Mouse (Mus musculus) neural tube, embryonic 10.5 days (tissue): ENCODE data around the gene C1ql4.
"Not testable (repeated sequence)": the region's sequence is repeated elsewhere in the genome, so short reads cannot be mapped to it uniquely, and the experiment has no call there.

ENCODE experiments used
- DNase-seq: peaks from one replicate; pipeline ENCODE4 v3.0.0-alpha.2; 2017; ENCODE audit warnings: low spot score; ENCODE audit errors: extremely low spot score

Gene C1ql4

DNA sequence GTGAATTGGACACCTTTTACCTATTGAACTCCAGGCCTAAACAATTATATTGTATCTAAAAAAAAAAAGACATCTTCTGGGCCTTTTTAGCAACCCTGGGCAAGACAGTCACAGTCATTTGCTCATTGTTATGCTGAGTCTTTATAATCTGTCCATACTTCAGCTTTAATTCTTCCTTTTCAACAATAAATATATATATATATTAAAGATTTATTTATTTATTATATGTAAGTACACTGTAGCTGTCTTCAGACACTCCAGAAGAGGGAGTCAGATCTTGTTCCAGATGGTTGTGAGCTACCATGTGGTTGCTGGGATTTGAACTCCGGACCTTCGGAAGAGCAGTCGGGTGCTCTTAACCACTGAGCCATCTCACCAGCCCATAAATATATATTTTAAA is 11.6 kb downstream of the C1ql4 start:
- DNase-seq: not testable (repeated sequence)

DNA sequence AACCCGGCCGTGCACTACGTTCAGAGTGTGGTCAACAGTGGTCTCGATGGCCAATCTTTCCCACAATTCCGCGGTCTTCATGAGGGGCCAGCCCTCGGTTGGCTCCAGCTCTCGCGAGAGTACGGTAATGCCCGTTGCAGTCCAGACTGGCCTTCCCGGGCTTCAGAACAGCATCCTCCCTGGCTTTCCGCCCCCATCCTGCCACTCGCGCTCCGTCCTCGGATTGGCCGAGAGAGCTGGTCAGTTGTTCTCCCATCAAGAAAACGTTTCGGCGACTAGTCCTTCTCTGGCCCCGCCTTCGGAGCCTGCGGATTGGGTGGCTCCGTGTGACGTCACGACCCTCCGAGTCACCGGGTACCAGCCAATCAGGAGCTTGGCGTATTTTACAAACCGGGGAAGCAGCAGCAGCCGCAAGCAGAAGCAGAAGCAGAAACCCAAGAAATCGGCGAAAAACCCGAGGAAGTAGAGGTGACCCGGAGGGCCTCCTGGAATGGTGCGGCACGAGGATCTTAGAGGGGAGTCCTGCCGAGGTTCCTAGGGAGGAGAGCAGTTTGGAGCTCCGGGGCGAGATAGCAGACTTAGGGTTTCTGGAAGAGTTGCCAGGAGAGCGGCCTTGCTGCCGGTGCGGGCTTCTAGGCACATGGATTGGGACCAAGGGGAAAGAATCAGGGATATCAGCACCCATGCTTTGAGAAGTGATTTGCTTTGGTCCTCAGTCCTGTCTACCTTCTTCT is 12.8 kb downstream of the C1ql4 start:
- DNase-seq: peak; percentile 97

DNA sequence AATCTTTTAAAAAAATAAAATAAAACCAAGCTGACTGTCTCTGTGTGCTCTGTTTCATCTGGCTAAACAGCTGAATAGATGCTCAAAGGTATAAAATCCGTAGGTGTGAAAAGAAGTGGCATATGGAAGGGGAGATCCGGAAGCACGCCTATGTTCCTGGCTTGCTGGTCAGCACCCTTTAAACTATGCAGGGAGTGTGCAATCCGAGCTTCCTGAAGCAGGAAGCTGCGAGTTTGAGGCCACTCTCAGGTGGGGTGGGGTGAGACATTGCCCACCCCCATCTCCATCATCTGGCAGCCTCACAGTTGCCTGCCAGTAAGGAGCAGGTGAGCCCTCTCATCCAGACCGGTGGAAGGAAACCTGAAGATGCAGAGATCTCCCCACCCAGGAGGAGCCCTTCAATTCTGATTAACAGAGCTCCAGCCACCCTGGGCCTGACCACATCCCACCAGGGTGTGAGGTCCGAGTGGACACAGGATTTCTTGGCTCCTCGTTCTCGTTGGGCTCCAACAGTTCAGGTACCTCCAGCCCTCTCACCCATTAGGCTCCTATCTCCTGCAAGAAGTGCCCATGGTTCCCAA is 13.5 kb downstream of the C1ql4 start, which contains the start of gene Troap:
Gene Troap (plus strand): TSS at position 557 of the 581 bp plus-strand sequence.
- no peak for DNase-seq

DNA sequence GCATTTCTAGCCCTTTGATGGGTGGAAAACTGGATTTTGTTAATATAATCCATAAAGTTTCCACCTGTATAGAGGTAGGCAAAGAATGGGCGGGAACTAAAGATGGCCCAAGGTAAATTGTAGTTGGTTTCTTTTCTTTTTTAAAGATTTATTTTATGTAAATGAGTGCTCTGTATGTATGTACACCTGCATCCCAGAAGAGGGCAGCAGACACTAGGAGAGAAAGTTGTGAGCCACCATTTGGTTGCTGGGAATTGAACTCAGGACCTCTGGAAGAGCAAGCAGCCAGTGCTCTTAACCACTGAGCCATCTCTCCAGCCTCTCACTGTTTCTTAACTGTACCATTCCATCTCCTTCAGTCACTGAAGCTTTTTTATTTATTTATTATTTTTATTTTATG is 15.6 kb downstream of the C1ql4 start:
- DNase-seq: no peak

DNA sequence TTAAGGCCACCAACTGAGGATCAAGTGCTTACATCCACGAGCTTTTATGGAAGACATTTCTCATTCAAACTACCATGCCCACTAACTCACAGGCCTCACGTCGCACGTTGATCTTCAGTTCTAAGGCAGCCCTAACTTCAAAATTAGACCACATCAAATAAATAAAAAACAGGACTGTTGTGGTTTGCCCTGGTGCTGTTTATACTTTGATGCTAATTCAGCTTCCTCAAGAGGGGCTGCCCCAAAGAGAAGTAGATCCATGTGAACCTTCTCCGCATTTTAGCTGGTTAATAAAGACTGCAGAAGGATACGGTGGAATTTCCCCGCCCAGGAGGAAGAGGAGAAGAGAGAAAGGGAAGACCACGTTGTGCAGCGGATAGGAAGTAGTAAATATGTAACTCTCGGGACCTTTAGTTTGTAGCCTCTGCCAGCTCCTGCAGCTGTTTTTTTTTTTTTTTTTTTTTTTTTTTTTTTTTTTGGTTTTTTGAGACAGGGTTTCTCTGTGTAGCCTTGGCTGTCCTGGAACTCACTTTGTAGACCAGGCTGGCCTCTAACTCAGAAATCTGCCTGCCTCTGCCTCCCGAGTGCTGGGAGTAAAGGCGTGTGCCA is 22.0 kb downstream of the C1ql4 start:
- DNase-seq: no peak

DNA sequence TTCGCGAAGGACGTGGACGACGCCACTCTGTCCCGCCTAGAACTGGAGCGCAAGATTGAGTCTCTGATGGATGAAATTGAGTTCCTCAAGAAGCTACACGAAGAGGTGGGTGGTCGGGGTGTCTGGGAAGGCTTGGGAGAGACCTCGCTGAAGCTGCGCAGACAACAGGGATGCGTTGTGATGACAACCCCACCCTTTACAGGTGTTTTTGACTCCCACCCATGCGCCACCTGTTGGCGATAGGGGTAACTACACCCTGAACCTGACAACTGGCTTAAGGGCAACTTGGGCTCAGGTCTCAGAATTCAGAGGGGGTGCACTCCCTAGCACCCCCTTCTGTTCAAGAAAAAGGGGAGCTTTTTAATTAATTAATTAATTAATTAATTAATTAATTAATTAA is 31.3 kb downstream of the C1ql4 start:
- peak; percentile 56 for DNase-seq

DNA sequence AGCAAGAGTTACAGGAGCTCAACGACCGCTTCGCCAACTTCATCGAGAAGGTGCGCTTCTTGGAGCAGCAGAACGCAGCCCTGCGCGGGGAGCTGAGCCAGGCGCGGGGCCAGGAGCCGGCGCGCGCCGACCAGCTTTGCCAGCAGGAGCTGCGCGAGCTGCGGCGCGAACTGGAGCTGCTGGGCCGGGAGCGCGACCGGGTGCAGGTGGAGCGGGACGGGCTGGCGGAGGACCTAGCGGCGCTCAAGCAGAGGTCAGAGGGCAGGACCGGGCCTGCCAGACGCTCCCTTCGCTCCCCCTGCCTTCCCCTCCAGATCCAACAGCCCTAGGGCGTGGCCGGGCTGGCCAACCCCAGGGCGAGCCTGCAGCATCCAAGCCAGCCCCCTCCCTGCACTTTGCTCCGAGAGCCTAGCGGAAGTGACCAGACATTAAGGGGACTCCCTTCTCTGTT is 32.1 kb downstream of the C1ql4 start:
- DNase-seq: peak; percentile 71

DNA sequence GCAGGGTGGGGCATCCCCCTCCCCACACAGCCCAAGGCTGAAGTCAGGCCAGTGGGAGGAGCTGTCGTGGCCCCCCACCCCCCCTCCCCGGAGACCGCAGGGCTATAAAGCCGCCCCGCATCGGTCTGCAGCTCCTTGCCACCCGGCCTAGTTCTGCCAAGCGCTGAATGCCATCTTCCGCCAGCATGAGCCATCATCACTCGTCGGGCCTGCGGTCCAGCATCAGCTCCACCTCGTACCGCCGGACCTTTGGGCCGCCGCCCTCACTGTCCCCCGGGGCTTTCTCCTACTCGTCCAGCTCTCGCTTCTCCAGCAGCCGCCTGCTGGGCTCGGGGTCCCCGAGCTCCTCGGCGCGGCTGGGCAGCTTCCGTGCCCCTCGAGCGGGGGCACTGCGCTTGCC is 32.6 kb downstream of the C1ql4 start, which contains the start of gene Prph:
Gene Prph (plus strand): TSS at position 135 of the 400 bp plus-strand sequence.
- DNase-seq: no peak

DNA sequence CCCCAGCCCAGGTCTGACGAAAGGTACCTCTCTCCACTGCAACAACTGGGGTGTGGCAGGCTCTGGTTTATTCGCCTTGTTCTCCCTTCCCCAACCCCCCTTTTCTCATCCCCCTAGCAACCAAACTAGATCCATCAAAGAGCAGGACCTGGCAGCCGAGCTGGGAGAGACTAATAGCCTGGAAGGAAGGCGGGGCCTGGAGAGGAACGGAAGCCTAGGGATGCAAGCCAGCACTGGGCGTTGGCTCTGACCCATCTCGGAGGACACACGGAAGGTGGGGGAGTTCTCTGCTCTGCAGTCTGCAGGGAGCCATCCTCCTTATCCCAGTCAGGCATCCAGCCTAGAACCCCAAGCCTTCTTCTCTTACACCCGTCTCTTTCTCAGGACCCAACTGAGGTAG is 34.2 kb downstream of the C1ql4 start:
- DNase-seq: no peak

DNA sequence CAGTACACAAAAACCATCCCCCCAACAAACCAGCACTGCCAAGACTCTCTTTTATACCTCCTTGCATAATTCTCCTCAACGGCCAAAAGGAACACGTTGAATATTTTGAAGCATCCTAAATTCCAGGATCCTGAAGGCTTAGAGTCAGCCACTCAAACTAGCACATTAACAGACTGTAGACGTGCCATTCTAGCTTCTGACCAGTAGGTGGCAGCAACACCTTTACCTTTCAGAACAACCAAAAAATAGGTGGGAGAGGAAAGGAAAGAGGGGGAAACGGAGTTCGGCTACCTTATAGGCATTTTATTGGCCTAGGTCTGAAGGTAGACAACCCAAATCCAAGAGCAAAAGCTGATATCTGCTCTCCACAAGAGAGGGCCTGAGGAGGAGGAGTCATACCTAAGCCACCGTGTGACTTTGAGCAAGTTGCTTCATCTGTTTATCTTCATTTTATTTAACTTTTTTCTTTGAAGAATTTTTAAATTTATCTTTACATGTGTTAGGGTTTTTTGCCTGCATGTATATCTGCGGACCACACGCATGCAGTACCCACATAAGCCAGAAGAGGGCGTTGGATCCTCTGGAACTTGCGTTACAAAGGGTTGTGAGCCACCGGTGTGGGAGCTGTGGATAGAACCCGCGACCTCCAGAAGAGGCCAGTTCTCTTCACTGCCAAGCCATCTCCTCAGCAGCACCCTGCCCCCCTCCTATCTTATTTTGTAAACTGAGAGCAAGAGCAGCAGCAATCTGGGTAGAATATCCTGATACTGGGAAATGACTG is 38.0 kb downstream of the C1ql4 start:
- peak; percentile 54 for DNase-seq

DNA sequence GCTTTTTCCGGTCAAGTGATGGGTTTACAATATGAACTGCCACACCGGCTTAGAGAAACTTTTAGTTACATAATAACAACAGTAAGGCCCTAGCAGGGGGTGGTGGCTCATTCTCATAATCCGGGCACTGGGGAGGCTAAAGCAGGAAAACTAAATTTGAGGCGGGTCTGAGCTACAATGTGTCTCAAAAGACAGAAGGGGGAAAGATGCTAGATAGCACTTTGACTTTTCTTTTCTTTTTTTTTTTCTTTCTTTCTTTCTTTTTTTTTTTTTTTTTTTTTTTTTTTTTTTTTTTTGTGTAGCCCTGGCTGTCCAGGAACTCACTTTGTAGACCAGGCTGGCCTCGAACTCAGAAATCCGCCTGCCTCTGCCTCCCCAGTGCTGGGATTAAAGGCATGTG is 41.9 kb downstream of the C1ql4 start:
- not testable (repeated sequence) for DNase-seq

DNA sequence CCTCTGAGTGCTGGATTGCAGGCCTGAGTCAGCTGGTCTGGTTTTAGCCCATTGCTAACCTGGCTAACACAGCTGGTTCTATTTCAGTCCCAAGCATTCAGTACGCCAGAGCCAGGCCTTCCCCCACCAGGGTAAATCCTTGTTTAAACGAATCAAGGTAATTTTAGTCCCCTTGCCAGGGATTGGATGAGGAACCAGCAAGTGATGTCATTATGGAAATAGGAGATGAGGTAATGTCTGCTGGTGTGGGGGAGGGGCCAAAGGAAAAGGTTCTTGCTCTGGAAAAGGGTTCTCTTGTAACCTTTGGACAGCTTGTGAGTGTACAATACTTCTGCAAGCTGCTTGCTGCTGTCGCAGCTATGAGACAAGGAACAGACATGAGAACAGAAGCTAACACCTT is 42.8 kb downstream of the C1ql4 start:
- no peak for DNase-seq

DNA sequence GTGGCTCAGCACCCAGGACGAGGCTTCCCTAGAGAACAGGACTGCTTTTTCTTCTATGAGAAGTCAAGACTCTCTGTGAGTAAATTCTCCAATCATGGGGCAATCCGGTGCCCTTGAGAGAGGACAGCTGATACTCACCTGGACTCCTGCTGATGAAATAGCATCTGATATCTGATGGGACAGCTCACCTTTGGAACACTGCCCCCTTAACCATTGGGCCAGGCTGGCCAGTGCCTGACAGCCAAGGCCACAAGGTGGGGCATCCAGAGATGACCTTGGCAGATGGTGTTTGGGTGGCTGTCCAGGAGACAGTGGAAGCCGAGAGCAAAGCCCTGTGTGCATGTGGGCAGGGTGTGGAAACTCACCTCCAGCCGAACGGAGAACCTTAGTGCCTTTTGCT is 45.3 kb downstream of the C1ql4 start:
- DNase-seq: no peak

DNA sequence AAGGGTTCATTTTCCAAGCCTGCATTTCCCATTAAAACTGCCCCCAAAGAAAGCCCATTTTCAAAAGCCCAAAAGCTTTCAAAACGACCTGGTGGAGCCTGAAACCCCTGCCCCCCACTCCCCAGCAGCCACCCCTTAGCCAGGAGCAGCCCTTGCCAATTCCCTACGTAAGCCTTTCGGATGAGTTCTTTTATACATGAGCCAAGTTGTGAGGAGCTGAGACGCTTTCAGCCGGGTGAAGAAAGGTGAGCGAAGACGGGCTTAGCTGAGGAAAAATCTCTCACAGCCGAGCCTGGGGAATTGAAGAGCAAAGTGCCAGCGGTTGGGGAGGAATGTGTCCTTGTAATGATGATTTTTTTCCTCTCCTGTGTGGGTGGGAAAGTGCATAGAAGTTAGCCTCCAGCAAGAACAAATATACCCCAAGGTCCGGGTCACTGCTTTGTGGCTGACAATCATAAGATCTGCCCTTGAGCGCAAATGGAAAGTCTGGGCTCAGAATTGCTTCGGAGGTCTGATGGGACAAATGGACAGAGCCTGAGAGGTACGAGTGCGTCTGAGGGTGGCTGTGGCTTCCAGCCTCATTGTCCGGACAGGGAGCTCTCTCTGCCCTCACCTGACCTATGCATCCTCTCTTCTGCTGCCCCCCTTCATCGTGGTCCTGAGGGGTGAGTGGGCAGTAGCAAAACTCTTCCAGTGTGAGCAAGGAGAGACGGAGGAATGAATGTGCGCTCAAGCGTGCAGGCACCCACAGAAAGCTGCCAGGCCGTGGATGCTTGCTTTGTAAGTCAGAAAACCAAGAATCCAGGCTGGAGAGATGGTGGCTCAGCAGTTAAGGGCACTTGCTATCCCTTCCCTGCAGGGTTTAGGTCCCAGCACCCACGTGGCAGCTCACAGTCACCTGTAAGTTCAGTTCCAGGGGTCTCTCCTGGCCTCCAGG is 46.4 kb downstream of the C1ql4 start:
- DNase-seq: no peak

DNA sequence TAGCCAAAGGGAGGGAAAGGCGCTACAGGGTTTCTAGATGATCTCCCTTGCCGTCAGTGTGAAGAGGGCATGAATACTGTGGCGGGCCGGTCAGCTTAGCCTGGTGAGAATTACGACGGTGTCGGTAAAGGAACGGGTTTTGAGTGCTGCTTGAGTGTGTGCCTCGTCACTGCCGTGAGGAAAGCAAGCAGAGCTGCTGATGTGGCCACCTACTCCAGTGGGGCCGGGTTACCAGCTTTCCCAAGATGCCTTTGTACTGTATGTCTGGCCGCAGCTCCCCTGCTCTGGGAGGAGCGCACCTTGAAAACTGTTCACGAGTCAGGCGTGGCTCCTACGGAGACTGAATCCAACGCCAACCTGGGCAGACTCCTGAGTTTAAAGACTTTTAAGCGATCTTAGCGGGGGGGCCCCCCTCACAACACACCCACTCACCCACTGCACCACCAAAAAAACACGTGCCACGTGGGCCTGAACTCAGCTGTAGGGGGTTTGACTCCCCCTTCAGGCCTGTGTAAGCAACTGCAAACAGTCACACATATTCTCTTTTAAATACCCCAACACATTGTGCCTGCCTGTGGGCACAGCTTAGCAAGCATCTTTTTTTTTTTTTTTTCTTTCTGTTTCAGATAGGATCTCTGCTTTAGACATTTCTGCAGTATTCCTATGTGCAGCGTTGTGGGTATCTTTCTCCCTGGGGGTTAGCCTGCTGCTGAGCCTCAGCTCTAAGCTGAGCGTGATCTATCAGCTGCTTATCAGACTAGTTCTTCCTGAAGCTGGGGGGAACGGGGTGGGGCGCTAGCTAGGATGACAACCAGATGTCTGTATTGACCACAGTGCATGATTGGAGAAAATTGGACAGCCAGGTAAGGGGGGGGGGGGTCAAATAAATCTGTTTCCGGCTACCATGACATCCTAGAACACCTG is 47.4 kb downstream of the C1ql4 start:
- no peak for DNase-seq

DNA sequence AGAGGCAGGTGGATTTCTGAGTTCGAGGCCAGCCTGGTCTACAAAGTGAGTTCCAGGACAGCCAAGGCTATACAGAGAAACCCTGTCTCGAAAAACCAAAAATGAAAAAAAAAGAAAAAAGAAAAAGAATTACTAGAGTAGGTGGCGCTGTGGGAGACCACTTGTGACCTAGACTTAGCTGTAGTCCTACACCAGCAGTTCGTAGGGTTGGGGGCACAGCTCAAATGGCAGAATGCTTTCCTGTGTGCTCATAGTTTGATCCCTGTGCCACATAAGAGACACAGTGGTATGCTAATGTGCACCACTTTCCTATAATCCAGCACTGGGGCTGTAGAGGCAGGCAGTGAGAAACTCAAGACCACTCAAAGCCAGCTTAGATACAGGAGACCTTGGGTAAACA is 48.3 kb downstream of the C1ql4 start:
- DNase-seq: no peak

DNA sequence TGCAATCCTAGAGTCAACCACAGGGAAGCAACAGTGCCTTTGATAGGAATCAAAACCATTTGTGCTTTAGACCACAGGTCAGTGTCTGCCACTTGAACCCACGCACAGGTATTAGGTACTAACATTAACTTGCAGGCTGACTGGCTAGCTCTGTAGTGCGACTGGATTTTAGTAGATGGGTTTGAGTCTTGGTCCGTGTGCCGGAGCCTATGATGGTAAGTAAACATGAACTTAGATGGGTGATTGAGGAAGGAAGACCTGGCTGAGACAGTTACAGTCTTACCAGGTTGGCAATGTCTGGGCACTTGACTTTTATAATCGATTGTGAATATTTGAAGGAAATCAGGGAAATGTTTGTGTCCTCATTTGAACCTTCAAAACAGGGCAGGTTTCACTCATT is 48.8 kb downstream of the C1ql4 start:
- no peak for DNase-seq

DNA sequence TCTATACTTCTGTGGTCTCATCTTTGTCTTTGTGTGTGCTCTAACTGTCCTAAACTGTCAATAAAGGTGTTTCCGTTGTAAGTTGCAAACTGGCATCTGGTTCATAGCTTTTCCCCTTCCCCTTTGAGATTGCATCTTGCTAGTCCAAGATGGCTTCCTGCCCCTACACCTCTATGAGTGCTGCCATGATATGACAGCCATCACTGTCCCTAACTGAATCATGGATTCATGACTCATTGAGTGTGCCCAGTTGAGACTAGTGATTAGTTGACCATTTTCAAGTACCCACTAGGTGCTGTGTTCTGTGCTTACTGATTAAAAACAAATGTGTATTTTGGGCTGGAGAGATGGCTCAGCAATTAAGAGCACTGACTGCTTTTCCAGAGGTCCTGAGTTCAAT is 49.6 kb downstream of the C1ql4 start:
- DNase-seq: no peak

DNA sequence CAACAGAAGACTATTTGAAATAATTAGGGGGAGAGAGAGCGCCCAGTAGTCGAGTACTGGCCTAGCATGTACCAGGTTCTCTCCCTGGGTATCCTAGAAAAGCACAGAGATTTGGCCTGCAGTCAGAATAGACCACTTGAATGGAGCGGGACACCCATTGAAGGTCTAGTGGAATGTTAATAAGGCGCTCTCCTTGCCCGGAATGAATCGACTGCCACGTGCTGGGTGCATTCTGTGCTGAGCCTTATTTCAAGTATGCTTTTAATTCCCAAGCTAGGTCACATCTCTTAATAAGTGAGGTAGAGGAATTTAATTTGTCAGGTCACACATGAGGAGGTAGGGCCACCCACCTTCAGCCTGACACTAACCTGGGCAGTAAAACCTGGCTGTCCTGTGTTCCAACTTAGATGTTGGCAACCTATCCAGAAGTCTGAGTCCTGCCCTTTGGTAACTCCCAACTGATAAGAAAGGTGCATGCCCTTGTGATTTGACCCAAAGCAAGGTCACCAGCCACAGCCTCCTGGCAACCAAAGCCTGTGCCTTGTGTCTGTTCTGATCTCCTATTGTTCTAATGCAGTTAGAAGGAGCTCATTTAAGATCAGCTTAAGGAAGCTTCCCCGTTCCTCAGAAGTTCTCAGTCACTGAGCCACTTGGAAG is 51.2 kb downstream of the C1ql4 start:
- DNase-seq: no peak
